Mouse (Mus musculus) cerebellum, postnatal 25 days (tissue): Measurements from ENCODE around the gene Optn.
"Not testable (repeated sequence)": the region's sequence is repeated elsewhere in the genome, so short reads cannot be mapped to it uniquely, and the experiment has no call there.

Experiments
- DNase-seq, 2 experiments: peaks; one replicate each; pipeline ENCODE4 v3.0.0; 2021; ENCODE audit warnings: mixed read lengths in 2 of 2

Gene Optn

DNA sequence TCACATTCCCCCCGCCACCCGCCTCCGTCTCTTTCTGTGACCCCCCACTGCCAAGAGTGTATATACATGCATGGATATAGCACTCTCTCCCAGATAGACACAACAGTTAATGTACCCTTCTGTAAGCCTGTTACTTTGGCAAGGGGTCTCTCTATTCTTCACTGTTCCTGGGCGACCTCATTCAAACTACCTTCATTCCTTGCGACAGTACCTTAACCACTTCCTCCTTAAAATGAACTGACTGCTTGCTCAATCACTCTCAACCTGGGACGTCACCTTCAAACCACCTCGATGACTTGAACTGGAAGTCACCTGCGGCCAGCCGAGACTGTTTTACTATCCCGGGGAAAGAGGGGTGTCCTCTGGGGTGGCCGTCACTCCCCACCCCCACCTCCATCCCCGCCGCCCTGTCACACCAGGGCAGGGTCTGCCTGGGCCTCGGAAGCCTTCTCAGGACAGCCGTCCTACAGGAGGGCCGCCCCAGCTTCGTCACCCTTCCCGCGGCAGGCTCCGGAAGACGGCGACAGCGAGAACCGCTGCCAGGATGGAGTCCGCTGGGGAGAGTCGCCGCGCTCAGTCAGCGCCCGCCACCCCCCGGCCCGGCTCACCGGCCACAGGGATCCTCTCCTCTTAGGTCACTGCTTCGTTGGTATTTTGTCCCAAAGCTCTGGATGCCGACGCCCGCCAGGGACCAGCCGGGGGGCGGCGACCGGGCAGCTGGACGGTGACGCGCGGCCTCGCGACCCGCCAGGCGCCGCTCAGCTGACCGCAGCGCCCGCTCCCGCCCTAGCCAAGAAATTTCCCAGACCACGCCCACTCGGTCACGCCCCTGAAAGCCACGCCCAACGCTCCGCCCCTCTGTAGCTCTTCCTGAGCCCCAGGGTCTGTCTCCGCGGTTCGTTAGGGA, at the start of gene Optn:
Gene Optn, minus strand, starts transcription at position 753 of the 907 bp plus-strand sequence.
- peak; percentile 85 to 92 for DNase-seq

DNA sequence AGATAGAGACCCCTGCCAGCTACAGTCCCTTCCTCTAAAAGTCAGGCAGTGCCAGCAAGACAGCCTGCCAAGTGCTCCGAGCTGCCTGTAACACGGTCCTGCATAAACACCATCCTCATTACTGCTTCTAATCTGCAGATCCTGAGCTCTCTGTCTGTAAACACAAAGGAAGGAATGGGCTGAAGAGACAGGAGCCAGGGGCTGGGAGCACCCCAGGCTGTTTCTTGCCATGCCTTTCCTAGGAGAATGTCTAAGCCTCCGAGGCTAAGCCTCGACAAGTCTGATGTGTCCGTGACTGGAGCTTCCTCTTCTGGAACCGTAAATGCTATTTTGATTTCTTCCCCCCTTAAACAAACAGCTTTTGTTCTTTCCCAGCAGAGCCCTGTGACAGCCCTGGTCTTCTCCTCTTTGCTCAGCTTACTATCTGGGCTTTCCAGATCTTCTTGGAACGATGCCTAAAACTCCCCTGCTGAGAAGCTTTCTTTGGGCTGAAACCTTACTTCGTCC, 49.0 kb upstream of the Optn start:
- no peak for DNase-seq

DNA sequence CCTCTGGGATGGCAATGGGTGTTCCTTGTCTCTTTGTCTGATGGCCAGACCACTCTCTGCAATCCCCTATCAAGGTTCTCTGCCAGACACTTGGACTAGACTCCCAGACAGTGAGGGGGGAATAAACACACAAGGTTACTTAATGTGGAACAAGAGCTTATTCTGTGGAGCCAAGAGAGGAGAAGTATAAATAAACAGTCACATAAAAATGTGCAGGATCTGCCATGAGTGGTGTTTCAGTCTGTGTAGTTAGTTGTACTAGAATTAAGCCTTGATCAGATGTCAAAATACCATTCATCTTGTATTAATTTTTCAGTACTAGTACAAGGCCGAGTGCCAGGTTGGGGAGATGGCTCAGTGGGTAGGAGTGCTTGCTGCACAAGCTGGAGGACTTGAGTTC, 39.0 kb upstream of the Optn start:
- DNase-seq = no peak

DNA sequence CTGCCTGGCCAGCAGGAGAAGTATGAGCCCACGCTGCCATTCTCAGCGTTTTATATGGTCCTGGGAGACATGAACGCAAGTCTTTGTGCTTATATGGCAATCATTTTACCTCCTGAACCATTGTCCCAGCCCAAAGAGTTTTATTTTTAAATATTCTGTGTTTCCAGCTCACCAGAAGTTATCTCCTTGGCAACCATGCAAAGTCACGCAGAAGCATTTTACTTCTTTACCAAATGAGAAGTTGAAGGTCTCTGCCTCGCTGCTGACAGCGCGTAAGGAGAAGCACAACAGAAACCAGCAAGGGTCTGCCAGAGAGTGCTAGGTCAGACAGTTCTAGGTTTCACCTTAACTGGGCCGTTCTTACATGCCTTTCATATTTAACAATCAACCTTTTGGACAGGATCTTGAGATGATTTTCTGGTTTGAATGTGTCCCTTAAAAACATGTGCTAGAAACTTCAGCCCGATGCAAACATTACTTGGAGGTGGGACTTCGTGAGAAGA, 37.9 kb upstream of the Optn start:
- DNase-seq = no peak

DNA sequence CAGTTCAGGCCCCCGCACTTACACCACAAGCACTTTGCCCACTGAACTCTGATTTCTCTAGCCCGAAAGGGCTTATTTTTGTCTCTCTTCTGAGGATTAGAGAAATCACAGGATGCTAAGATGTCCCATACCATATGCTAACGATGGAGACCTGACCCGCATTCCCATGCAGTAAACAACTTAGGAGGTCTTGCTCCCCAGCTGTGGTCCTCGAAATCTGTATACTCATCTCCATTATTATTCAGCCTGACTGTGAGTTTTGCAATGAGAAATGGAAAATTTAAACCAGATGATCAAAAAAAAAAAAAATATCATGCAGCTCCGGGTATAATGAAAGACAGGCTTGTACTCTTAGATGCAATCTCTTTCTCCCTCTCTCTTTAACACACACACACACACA, 35.3 kb upstream of the Optn start:
- no peak for DNase-seq

DNA sequence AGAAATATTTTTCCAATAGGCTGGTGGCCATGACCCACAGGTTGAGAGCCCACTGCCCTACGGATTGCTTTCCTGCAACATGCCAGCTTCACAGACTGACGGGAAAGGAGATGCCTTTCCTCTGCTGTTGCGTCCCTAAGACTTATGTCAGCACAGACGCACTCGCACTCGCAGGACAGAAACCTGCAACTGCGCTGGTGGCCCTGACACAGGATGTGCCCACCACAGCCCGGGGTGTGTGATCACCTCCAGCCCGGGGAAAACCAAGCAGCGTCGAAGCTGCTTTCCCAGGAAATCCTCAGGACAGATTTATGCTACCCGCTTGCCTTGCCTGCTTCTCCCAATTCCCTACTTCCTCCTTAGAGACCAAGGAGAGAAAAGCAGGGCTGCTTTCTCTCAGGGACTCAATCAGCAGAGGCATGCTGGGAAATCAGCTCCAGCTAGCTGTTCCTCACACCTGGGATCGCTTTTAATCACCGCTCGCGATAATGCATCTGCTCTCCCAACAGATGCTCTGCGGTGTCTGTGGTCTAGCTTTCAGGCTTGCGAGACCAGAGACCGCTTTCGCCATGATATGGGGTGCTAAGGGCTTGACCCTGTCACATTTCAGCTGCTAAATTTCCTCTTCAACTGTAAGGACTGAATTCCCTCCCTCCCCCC, 34.1 kb upstream of the Optn start:
- no peak for DNase-seq

DNA sequence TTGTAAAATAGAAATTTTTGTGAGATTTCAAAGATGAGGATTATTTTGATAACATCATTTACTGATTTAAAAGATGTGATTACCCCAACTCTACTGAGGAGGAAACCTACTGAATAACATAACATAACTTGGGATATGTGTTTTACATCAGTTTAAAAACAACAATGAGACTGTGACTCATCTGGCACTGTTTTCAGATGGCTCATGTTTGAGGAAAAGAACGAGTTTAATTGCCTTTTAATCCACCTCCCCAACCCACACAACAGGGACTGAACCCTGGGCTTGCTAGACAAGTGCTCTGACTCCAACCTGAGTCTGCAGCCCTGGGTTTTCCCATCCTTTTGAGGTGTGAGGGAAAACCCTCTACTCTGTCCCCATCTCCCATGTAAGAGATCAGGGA, 31.5 kb upstream of the Optn start:
- DNase-seq = no peak

DNA sequence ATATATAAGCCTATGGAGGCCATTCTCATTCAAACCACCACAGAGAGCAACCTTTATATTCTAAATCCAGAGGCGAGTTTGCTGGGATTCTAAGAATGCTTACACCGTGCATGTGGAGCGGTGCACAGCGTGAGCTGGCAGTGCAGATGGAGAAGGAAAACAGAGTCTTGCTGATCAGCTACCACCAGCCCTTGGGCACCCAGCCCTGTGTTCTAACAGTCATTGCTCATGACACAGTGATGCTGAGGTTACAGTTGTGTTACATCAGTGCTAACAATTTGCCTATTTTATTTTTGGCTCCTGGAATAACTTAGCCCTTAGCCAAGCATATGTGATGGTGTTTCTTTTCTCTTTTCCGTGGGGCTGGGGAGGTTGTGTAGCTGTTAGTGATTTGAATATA, 31.0 kb upstream of the Optn start:
- DNase-seq = no peak

DNA sequence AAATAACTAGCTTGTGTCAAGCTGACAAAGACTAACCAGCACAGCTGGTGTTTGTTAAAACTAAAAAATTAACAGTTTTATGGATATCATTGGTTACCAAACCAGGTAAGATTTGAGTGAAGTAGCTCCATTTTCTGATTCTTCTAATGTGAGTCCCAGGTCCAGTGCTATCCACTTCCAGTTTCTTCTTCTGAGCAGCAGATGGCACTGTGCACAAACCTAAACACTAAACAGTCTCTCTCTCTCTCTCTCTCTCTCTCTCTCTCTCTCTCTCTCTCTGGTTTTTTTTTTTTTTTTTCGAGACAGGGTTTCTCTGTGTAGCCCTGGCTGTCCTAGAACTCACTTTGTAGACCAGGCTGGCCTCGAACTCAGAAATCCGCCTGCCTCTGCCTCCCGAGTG, 26.5 kb upstream of the Optn start:
- DNase-seq = peak in 1 of 2 experiments; percentile 38

DNA sequence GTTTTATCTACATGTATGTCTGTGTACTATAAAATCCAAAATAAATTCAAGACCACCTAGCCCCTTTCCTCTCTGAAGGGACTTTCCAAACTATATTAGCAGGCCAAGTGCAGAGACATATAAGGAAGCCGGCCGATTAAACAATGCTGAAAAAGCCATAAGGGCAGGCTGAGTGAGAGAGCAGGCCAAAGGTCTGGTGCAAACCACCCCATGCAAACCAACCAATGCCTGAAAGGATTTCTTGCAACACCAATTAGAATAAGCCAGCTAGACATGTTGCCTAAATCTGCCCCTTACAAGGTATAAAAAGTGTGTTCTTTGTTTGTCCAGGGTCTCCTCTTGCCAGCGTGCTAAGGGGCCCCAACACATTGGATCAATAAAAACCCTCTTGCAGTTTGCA, 23.8 kb upstream of the Optn start:
- DNase-seq = no peak

DNA sequence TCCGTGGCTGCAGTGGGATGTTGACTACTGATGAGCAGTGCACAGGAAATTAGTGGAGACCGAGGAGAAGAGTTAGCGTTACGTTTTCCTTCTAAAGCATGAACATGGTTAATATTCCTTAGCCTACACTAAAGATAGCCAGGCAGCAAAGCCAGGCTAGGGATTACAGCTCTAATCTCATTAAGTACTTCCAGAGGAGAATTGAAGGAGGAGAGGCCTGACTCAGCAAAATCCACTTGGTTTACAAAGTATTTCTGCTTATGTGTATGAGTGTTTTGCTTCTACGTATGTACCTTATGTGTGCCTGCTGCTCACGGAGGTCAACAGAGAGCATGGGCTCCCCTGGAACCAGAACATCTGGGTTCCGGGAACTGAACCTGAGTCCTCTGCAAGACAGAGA, 19.9 kb upstream of the Optn start:
- DNase-seq = no peak

DNA sequence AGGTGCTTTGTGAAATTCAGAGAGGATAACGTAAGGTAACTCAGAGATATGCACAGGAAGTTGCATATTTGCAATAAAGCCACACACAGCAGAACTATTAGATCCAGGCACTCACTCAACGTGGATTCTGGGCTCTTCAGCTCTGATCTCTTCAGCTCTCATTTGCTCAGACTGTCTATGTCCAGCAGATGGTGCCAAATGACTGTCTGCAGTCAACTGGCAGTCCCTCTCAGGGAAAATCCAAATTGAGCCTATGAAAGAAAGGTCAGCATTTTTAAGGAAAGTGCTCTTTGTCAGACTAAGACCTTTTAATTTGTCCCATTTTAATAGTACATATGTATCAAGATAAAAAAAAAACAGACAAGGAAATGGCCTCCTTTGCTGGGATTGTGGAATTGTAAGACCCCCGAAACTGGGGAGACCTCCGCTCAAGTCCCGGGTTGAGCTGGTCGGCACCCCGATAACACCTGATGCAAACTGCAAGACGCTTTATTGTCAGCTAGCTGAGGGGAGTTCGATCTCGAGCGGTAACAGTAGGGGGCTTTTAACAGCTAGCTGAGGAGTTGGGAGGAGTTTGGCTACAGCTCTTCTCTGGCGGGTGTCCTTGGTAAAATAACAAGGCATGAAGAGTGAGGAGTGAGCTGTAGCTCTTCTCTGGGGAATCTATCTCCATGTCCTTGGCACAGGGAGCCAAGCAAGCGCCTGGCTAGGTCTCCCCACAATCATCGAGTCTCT, 16.4 kb upstream of the Optn start:
- DNase-seq = peak; percentile 42 to 69

DNA sequence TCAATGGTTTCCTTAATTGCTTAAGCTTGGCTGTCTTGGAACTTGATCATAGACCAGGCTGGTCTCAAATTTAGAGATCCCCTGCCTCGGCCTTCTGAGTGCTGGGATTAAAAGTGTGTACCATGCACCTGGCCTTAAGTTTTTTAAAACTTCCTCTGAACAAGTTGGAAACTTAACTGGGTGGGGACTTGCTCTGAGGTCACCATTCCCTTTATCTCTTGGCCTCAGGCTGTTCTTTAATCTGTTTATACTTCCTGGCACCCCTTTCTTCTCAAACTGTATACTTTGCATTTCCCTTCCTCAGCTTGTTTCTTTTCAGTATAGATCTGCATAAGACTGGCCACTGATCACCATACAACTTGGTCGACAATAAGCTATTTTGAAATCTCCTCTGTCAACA, 14.1 kb upstream of the Optn start:
- DNase-seq = no peak

DNA sequence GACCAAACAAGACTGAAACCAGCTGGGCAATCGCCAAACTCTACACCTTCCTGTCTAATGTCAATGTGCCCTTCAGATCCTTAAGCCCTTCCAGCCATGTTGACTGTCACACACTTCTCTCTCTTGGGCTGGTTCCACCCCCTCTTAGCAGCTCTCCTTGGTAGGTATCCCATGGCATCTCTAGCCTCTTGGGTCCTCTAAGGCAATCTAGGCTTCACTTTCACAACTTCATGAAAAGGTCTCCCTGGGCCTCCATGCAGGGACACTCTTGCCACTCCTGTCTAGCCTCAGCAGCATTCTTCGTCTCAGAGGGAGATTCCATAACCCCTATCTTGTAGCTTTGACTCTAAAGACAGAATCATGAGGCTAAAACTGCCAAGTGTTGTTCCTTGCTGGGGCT, 13.6 kb upstream of the Optn start:
- no peak for DNase-seq

DNA sequence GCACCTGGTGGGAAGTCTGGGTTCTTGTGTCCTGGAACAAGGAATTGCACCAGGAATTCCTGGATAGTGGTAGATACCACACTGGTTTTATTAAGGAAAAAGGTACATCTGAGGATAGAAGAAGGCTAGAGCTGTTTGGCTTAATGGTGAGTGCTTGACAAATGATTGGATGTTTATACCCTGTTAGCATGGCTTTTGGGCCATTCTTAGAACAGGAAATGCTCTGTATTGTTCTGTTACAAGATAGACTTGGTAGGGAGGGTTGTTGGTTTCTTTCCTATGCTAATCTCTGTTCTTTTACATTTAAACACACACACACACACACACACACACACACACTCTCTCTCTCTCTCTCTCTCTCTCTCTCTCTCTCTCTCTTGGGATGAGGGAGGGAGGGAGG, 12.0 kb upstream of the Optn start:
- no peak for DNase-seq

DNA sequence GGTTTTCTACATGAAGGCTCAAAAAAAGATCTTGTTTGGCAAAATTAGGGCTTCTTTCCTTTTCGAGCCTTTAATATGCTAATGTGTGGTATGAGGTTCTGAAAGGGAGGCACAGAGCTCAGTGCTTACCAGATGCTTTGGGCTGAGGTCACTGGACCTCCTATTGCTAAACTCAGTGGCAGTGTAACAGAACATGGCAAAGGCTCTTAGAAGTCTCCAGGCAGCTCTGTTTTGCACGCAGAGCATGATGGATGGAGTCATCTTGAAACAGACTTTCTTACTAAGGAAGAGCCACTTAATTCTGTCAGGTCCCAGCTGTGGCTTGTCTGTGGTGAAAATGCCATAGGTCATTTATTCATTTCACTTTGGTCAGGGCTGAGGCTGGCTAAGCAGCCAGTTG, 11.6 kb upstream of the Optn start:
- DNase-seq = no peak

DNA sequence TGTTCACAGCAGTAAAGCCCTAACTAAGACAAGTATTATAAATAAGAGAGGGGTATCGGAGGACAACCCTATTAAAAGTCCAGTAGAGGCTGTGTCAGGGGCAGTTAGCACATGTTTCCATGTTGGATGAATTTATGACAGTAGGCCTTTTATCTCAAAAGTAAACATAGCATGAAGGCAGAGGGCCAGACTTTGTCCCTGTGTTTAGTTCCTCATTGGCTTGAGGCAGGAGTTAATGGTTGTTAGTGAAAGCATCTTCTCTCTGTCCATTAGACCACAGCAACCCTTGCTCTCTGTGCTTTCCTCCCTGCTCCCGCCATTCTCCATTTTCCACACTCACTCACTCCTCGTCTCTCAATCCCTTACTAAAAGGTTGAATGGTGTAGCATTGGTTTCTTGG, 9.9 kb upstream of the Optn start:
- no peak for DNase-seq

DNA sequence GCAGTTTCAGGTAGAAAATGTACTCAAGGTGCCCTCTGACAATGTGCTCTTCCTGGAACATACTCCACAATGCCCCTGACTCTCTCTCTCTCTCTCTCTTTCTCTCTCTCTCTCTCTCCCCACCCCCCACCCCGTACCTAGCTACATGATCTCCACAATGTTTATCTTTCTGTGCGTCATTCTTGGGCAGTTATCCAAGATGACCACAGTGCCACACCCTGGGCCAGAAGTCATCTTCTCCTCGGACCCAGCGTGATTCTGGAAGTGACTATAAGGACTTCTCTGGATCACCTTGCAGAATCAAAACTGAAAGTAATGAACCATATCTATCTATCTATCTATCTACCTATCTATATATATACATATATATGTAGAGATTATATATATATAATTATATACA, 4.1 kb upstream of the Optn start:
- DNase-seq = no peak

DNA sequence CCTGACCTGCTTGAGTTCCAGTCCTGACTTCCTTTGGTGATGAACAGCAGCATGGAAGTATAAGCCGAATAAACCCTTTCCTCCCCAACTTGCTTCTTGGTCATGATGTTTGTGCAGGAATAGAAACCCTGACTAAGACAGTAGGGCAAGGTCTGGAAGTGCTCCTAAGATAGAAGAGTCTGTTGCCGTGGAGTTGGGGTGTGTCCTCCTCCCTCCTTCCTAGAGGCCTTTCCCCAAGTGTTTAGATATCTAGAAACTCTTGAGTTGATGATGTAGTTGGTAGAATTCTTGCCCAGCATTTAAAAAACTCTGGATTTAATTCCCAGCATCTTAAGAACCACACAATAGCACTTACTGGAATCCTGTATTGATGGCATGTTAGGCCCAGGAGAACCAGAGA, 3.4 kb upstream of the Optn start:
- DNase-seq = not testable (repeated sequence)

DNA sequence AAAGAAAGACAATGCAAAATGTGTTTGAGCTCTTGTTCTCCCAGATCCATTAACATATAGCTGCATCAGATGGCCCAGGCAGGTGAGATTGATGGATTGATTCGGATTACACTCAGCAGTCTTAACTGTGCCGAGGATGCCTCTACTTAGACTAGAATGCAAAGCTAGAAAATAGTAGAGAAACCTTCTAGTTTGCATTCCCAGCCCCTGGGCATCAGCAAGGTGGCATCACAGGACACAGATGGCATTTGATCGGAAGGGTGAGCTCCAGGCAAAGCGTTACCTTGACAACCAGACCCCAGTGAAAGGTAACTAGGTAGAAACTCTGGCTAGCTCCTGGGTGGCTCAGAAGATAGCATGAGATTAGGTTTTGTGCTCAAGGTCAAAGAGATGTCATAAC, 396 bp upstream of the Optn start:
- no peak for DNase-seq

DNA sequence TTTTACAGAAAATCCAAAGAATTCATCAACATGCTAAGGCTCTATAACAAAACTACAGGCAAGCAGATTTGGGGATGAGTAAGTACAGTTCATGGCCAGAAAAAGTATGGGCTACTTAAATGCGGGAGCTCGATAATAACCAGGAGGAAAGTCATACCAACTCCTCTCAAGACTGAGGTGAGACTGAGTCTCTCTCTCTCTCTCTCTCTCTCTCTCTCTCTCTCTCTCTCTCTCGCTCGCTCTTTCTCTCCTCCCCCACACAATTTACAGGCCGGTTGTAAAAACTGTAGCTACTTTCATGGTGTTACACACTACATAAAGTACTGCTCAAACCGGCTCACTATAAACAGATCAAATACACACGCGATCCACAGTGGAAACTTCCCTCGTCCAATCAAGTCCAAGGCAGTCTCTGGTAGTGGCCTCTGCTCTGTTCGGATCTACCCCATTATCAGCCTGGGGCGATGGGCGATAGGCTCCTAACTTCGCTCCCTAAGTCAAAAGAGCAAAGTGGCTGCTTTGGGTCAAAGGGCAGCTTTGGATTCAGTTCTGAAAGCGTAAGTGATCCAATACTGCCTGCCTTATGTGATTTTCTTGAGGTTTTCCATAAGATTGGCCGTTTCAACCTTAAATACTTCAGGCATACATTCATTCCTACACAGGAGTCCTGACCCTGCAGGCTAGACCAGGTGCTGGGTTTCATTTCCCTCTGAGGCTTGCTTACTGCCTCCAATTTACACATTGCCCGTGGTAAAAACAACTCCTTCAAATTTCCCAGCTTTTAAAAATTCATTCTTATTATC, 1.2 kb downstream of the Optn start:
- DNase-seq = no peak

DNA sequence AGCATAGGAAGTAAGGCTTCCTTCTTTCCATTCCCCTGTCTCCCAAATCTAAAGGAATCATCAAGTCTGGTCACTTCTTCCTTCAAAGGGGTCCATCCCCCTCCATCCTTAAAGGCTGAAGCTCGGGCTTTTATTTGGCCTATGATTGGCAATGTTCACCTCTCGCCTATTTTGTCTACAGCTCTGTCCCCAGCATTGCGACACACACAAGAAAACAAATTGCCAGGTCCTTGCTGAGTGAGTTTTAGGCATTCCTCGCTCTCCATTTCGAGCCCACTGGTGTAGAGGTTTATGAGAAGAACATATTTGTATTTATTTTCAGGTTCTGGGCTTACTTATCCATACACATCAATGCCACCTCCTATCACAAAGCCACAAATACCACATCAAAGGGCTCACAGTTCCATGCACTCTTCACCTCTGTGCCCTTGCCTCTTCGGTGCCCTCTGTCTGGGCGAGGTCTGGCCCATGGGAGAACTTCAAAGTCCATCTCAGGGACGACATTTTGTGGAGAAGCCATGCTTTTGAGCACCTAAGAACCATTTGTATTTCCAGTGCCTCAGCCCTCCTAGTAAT, 2.6 kb downstream of the Optn start:
- DNase-seq = no peak
